Mouse (Mus musculus) CH12.LX (cell line): ENCODE data around the gene E330009J07Rik. TPM values are rescaled to one million over a fixed set of nuclear protein-coding genes. Genes with fewer than 3 reads are reported as not detected.

Experiments
- DNase-seq: peaks from one replicate; pipeline ENCODE4 v3.0.0-alpha.2; 2013; ENCODE audit errors: extremely low read depth
- H3K27ac ChIP-seq: 2 replicates; pipeline ENCODE4 v1.5.1; 2012; ENCODE audit warnings: low read depth, mild to moderate bottlenecking, control low read depth, moderate library complexity; ENCODE audit not compliant: insufficient read depth
- H3K27me3 ChIP-seq: replicated peaks from 2 replicates; pipeline ENCODE3; 2012; ENCODE audit warnings: inconsistent platforms
- H3K36me3 ChIP-seq, 2 experiments: replicated peaks in 1 of 2; 2 replicates each; pipeline versions ENCODE3 to v1.6.1; 2012; ENCODE audit warnings: inconsistent platforms in 1 of 2, low read length in 1 of 2, mild to moderate bottlenecking in 1 of 2, mixed read lengths in 1 of 2, moderate library complexity in 1 of 2; ENCODE audit not compliant: control insufficient read depth in 1 of 2, insufficient read depth in 1 of 2
- H3K4me1 ChIP-seq, 2 experiments: 2 replicates each; pipeline ENCODE4 v1.6.1; 2012; ENCODE audit warnings: inconsistent platforms in 1 of 2, moderate library complexity in 1 of 2; ENCODE audit not compliant: insufficient read depth in 2 of 2, control insufficient read depth in 1 of 2
- H3K4me2 ChIP-seq: 2 replicates; pipeline ENCODE4 v1.6.1; 2012; ENCODE audit warnings: low read depth, mild to moderate bottlenecking, control low read depth; ENCODE audit not compliant: poor library complexity, insufficient read depth, severe bottlenecking
- H3K4me3 ChIP-seq, 3 experiments: fragments of 150-350 bp in 1 of 3; sonication (generic) in 1 of 3; replicated peaks in 1 of 3; 2 replicates each; pipeline versions ENCODE3 to v1.5.1; 2011 to 2012; ENCODE audit warnings: low read depth in 2 of 3, low read length in 2 of 3, mild to moderate bottlenecking in 2 of 3, moderate library complexity in 2 of 3, control low read depth in 1 of 3, improper control_type of control experiment in 1 of 3, inconsistent platforms in 1 of 3, mixed read lengths in 1 of 3; ENCODE audit not compliant: poor library complexity in 1 of 3
- H3K79me2 ChIP-seq: replicated peaks from 2 replicates; pipeline ENCODE4 v1.6.1; 2012; ENCODE audit warnings: mild to moderate bottlenecking, moderate library complexity; ENCODE audit not compliant: control insufficient read depth, poor library complexity, insufficient read depth, severe bottlenecking; ENCODE audit errors: extremely low read depth
- H3K9ac ChIP-seq: 2 replicates; pipeline ENCODE4 v1.6.1; 2012; ENCODE audit warnings: low read depth, mild to moderate bottlenecking, control low read depth, moderate library complexity; ENCODE audit not compliant: insufficient read depth
- H3K9me3 ChIP-seq: replicated peaks from 2 replicates; pipeline ENCODE3; 2012; ENCODE audit warnings: low read length, inconsistent platforms, mixed read lengths
- CHD2 ChIP-seq: IDR thresholded peaks from 2 replicates; pipeline ENCODE4 v1.6.1; 2011; ENCODE audit warnings: low read length, improper control_type of control experiment
- CTCF ChIP-seq, 2 experiments: IDR thresholded peaks in 1 of 2; conservative IDR thresholded peaks in 1 of 2; 2 replicates each; pipeline ENCODE4 v1.5.1; 2011 to 2012; ENCODE audit warnings: low read depth in 2 of 2, low read length in 2 of 2, improper control_type of control experiment in 1 of 2, inconsistent platforms in 1 of 2, mild to moderate bottlenecking in 1 of 2, moderate library complexity in 1 of 2
- ELF1 ChIP-seq: IDR thresholded peaks from 2 replicates; pipeline ENCODE4 v1.6.1; 2014; ENCODE audit warnings: low read depth, mild to moderate bottlenecking, inconsistent platforms, low read length, improper control_type of control experiment
- EP300 ChIP-seq: IDR thresholded peaks from 2 replicates; pipeline ENCODE4 v1.6.1; 2011; ENCODE audit warnings: low read length, improper control_type of control experiment
- ETS1 ChIP-seq: conservative IDR thresholded peaks from 2 replicates; pipeline ENCODE4 v1.6.1; 2012; ENCODE audit warnings: low read depth, mild to moderate bottlenecking, inconsistent platforms, low read length, improper control_type of control experiment, moderate library complexity
- GABPA ChIP-seq: IDR thresholded peaks from 2 replicates; pipeline ENCODE4 v1.6.1; 2012; ENCODE audit warnings: low read depth, low read length, improper control_type of control experiment, inconsistent platforms; ENCODE audit not compliant: insufficient replicate concordance
- HCFC1 ChIP-seq: IDR thresholded peaks from 2 replicates; pipeline ENCODE4 v1.6.1; 2012; ENCODE audit warnings: low read depth, mild to moderate bottlenecking, inconsistent platforms, low read length, improper control_type of control experiment
- IRF4 ChIP-seq: IDR thresholded peaks from 2 replicates; pipeline ENCODE4 v1.6.1; 2014; ENCODE audit warnings: low read depth, mild to moderate bottlenecking, inconsistent platforms, low read length, improper control_type of control experiment
- JUN ChIP-seq: IDR thresholded peaks from 2 replicates; pipeline ENCODE4 v1.6.1; 2011; ENCODE audit warnings: low read depth, mild to moderate bottlenecking, low read length, improper control_type of control experiment, moderate library complexity; ENCODE audit not compliant: insufficient read depth
- JUND ChIP-seq: conservative IDR thresholded peaks from 2 replicates; pipeline ENCODE4 v1.6.1; 2011; ENCODE audit warnings: low read depth, low read length, improper control_type of control experiment
- MEF2A ChIP-seq: IDR thresholded peaks from 2 replicates; pipeline ENCODE4 v1.6.1; 2014; ENCODE audit warnings: low read depth, mild to moderate bottlenecking, inconsistent platforms, low read length, improper control_type of control experiment, borderline replicate concordance
- NELFE ChIP-seq: IDR thresholded peaks from 2 replicates; pipeline ENCODE4 v1.6.1; 2011; ENCODE audit warnings: low read depth, low read length, improper control_type of control experiment
- NRF1 ChIP-seq: IDR thresholded peaks from 2 replicates; pipeline ENCODE4 v1.6.1; 2014; ENCODE audit warnings: low read depth, mild to moderate bottlenecking, inconsistent platforms, low read length, improper control_type of control experiment, moderate library complexity
- PAX5 ChIP-seq: IDR thresholded peaks from 2 replicates; pipeline ENCODE4 v1.6.1; 2012; ENCODE audit warnings: low read length, inconsistent platforms, mixed read lengths
- RAD21 ChIP-seq: IDR thresholded peaks from 2 replicates; pipeline ENCODE4 v1.6.1; 2011; ENCODE audit warnings: low read depth, mild to moderate bottlenecking, low read length, improper control_type of control experiment, moderate library complexity
- RCOR1 ChIP-seq: conservative IDR thresholded peaks from 2 replicates; pipeline ENCODE4 v1.6.1; 2012; ENCODE audit warnings: low read depth, mild to moderate bottlenecking, inconsistent platforms, low read length, improper control_type of control experiment
- SIN3A ChIP-seq: IDR thresholded peaks from 2 replicates; pipeline ENCODE4 v1.6.1; 2012; ENCODE audit warnings: low read length, improper control_type of control experiment, inconsistent platforms
- TBP ChIP-seq: conservative IDR thresholded peaks from 2 replicates; pipeline ENCODE4 v1.6.1; 2011; ENCODE audit warnings: low read depth, low read length, improper control_type of control experiment
- TCF12 ChIP-seq: IDR thresholded peaks from 2 replicates; pipeline ENCODE4 v1.6.1; 2014; ENCODE audit warnings: low read depth, mild to moderate bottlenecking, inconsistent platforms, low read length, improper control_type of control experiment
- UBTF ChIP-seq: IDR thresholded peaks from 2 replicates; pipeline ENCODE4 v1.6.1; 2012; ENCODE audit warnings: low read depth, mild to moderate bottlenecking, inconsistent platforms, low read length, improper control_type of control experiment, moderate library complexity
- USF2 ChIP-seq: conservative IDR thresholded peaks from 2 replicates; pipeline ENCODE4 v1.6.1; 2011; ENCODE audit warnings: low read depth, low read length, improper control_type of control experiment
- ZKSCAN1 ChIP-seq: IDR thresholded peaks from 2 replicates; pipeline ENCODE4 v1.6.1; 2012; ENCODE audit warnings: low read depth, inconsistent platforms, low read length, improper control_type of control experiment, borderline replicate concordance
- ZNF384 ChIP-seq: IDR thresholded peaks from 2 replicates; pipeline ENCODE4 v1.6.1; 2012; ENCODE audit warnings: low read depth, low read length, improper control_type of control experiment, inconsistent platforms
- dilution Hi-C: fragments of 300-500 bp; cut with MboI; formaldehyde crosslinking; loops from 2 replicates; pipeline ENCODE4 v1.14.3; 2020; ENCODE audit warnings: low sequenced_read_pairs; ENCODE audit not compliant: extremely low pct_unique_long_range_greater_than_20kb, extremely low pct_ligation_motif_present
- in situ Hi-C: fragments of 300-500 bp; cut with MboI; formaldehyde crosslinking; loops from 3 replicates; pipeline ENCODE4 v1.14.3; 2019; ENCODE audit warnings: low sequenced_read_pairs, low pct_ligation_motif_present, low pct_unique_long_range_greater_than_20kb, mixed read lengths
- polyA plus RNA-seq: library from polyadenylated mRNA; unstranded; fragments of >175 nt; gene quantifications from 2 replicates; pipeline ENCODE4 v1.2.1, GENCODE M21; 2012; ENCODE audit warnings: low read depth; ENCODE audit not compliant: insufficient read length
- total RNA-seq, 2 experiments: library from RNA; depleted of rRNA; stranded (reverse); fragments of 300-350 nt in 1 of 2; fragments of >200 nt in 1 of 2; gene quantifications; 2 replicates each; pipeline ENCODE4 v1.2.3; 2012 to 2014

E330009J07Rik gene
- total and polyA plus RNA-seq, 3 experiments = 12.3 to 21.6 (median 13.1) TPM

- no peaks in the 10 kb centered on the region for H3K27me3 ChIP-seq
- in situ Hi-C loops = no loop called here
- no peaks in the 10 kb centered on the region for H3K79me2 ChIP-seq
- H3K9ac ChIP-seq = no peak overlapping the region
- peaks cover 0 to 5% of the 10 kb centered on the region in 2 experiments for H3K36me3 ChIP-seq
- no peak for TF ChIP-seq CTCF (conservative IDR thresholded peaks at IDR 0.05 in 1 of 2, IDR thresholded peaks at IDR 0.05 in 1 of 2; ENCODE audit: low read depth in 2 of 2, low read length in 2 of 2)
- no peak for TF ChIP-seq RCOR1
- no peak for TF ChIP-seq ZNF384
- TF ChIP-seq ETS1 = no peak
- TF ChIP-seq USF2 = no peak
- no peak for TF ChIP-seq JUN
- no peak for TF ChIP-seq TCF12
- TF ChIP-seq GABPA = no peak
- no peak for TF ChIP-seq NRF1
- no peak for TF ChIP-seq PAX5
- TF ChIP-seq MEF2A = no peak
- TF ChIP-seq JUND = no peak
- TF ChIP-seq ZKSCAN1 = no peak
- no peak for TF ChIP-seq IRF4
- TF ChIP-seq, all 38 proteins: peak for 0
- H3K4me3 ChIP-seq = no peak overlapping the region
- H3K4me2 ChIP-seq = no peak overlapping the region
- DNase-seq = no peak
- no peak overlapping the region for H3K27ac ChIP-seq
- dilution Hi-C loops = no loop called here
- H3K4me1 ChIP-seq = peaks cover 20 to 44% of the 10 kb centered on the region in 2 experiments
- no peaks in the 10 kb centered on the region for H3K9me3 ChIP-seq
Measured at GRCm38 (mm10) chr6:40428696-40429095, 7.2 kb downstream of the E330009J07Rik start.

GRCm38 (mm10) chr6:40427441-40427840 lies 8.5 kb downstream of the E330009J07Rik start:
- H3K9ac ChIP-seq = no peak overlapping the region
- peaks cover 9 to 32% of the 10 kb centered on the region in 2 experiments for H3K4me1 ChIP-seq
- dilution Hi-C loops = no loop called here
- H3K79me2 ChIP-seq = no peaks in the 10 kb centered on the region
- no peak overlapping the region for H3K27ac ChIP-seq
- H3K36me3 ChIP-seq = peaks cover 0 to 16% of the 10 kb centered on the region in 2 experiments
- no peak overlapping the region for H3K4me3 ChIP-seq
- H3K9me3 ChIP-seq = no peaks in the 10 kb centered on the region
- H3K4me2 ChIP-seq = no peak overlapping the region
- TF ChIP-seq ELF1 (no peak), EP300 (no peak), GABPA (no peak), ZKSCAN1 (no peak), SIN3A (no peak), NELFE (no peak), RAD21 (no peak), NRF1 (no peak), UBTF (no peak), MEF2A (no peak), CHD2 (no peak), HCFC1 (no peak), JUN (no peak), JUND (no peak), USF2 (no peak), IRF4 (no peak), ETS1 (no peak), TBP (no peak)
- DNase-seq = no peak
- no peaks in the 10 kb centered on the region for H3K27me3 ChIP-seq
- in situ Hi-C loops = no loop called here
